Mouse (Mus musculus): ENCODE results near the gene Tmem136.

Gene Tmem136

GRCm38 (mm10) chr9:43078711-43079110 lies 37.7 kb downstream of the Tmem136 start:
- in situ Hi-C loops (cut with MboI, MseI), result no loop called here

- in situ Hi-C loops (cut with MboI, MseI), result no loop called here
Observed at GRCm38 (mm10) chr9:43076163-43076562, 40.2 kb downstream of the Tmem136 start.

- in situ Hi-C loops (cut with MboI, MseI), result no loop called here
Observed at GRCm38 (mm10) chr9:43074611-43075010, 41.8 kb downstream of the Tmem136 start.

GRCm38 (mm10) chr9:43071741-43072140 lies 44.6 kb downstream of the Tmem136 start:
- in situ Hi-C loops (cut with MboI, MseI), result no loop called here

GRCm38 (mm10) chr9:43071176-43071575 lies 45.2 kb downstream of the Tmem136 start:
- in situ Hi-C loops (cut with MboI, MseI), result no loop called here

GRCm38 (mm10) chr9:43070566-43070965 lies 45.8 kb downstream of the Tmem136 start:
- in situ Hi-C loops (cut with MboI, MseI), result no loop called here

GRCm38 (mm10) chr9:43070153-43070552 lies 46.2 kb downstream of the Tmem136 start:
- in situ Hi-C loops (cut with MboI, MseI), result no loop called here

GRCm38 (mm10) chr9:43067896-43068295 lies 48.5 kb downstream of the Tmem136 start:
- in situ Hi-C loops (cut with MboI, MseI), result no loop called here

GRCm38 (mm10) chr9:43065231-43065630 lies 51.1 kb downstream of the Tmem136 start:
- in situ Hi-C loops (cut with MboI, MseI), result no loop called here

GRCm38 (mm10) chr9:43061545-43061944 lies 54.8 kb downstream of the Tmem136 start:
- in situ Hi-C loops (cut with MboI, MseI), result no loop called here
